Comparison of ENCODE assay signal across 15 mouse cellular contexts in the genomic region with DNA sequence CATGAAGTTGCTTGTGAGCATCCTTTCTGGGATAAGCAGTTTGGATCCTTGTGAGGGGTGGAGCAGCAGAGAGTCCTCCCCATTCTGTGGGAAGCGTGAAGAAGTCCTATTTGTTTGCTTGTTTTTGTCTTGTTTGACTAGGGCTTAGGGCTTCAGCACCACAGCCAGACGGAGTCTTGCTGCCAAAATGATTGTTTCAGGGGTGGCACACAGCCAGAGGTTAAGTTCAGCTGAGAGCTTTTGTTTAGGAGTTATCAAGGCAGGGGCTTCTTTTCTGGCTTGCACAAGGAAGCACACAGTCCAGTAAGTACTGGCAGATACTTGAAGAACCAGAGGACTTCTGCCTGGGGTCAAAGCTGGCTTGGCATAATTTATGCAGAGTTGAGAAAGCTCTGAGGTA. TPM values are rescaled to one million over a fixed set of nuclear protein-coding genes. Genes with fewer than 3 reads are reported as not detected.
DNase-seq lines count a peak whose midpoint lies in the region; ATAC-seq lines count a peak whose summit lies in the region.
"Had no signal": no experiment of that assay in that cellular context is flagged by ENCODE, and none has a peak within 500 bp of the region (broad histone marks: within the 10 kb centered on the region; RNA-seq: fewer than 3 reads in every experiment).

No protein-coding gene starts in this region.

- H3K27me3 ChIP-seq in kidney, embryonic 16.5 days (ENCODE audit: insufficient read depth, low read length): no peaks in the 10 kb centered on the region
- H3K27me3 ChIP-seq: hindbrain, embryonic 12.5 days; neural tube, embryonic 13.5 days had no signal

- H3K4me3 ChIP-seq in kidney, embryonic 16.5 days (ENCODE audit: low read length): no peak overlapping the region
- H3K4me3 ChIP-seq: hindbrain, embryonic 12.5 days; neural tube, embryonic 13.5 days had no signal

- H3K27ac ChIP-seq in kidney, embryonic 16.5 days (ENCODE audit: low read length): no peak overlapping the region
- H3K27ac ChIP-seq: hindbrain, embryonic 12.5 days; neural tube, embryonic 13.5 days had no signal

- H3K9ac ChIP-seq in kidney, embryonic 16.5 days (replicated peaks; ENCODE audit: low read length): no peak overlapping the region
- H3K9ac ChIP-seq: hindbrain, embryonic 12.5 days; neural tube, embryonic 13.5 days had no signal

- intact Hi-C loops in left cerebral cortex, postnatal 36 days (cut with DNase I): no loop called here

- no peaks in the 10 kb centered on the region for H3K9me3 ChIP-seq in kidney, embryonic 16.5 days (ENCODE audit: low read length)
- H3K9me3 ChIP-seq: hindbrain, embryonic 12.5 days; neural tube, embryonic 13.5 days had no signal

- H3K4me1 ChIP-seq in kidney, embryonic 16.5 days (ENCODE audit: insufficient read depth, low read length): no peaks in the 10 kb centered on the region
- H3K4me1 ChIP-seq: hindbrain, embryonic 12.5 days; neural tube, embryonic 13.5 days had no signal

- H3K36me3 ChIP-seq in kidney, embryonic 16.5 days (ENCODE audit: insufficient read depth, low read length): no peaks in the 10 kb centered on the region
- H3K36me3 ChIP-seq: hindbrain, embryonic 12.5 days; neural tube, embryonic 13.5 days had no signal

- peak; percentile 41 for DNase-seq in adrenal gland, postnatal 14 days
- DNase-seq in adrenal gland, postnatal 25 days: no peak
- DNase-seq in kidney, postnatal 10 days: peak; percentile 33
- peak; percentile 69 for DNase-seq in adipocyte (ENCODE audit: low spot score)
- DNase-seq in lung, postnatal 10 days: peak; percentile 50
- DNase-seq in right cerebral cortex, postnatal 25 days: no peak
- no peak for DNase-seq in left cerebral cortex, postnatal 36 days (ENCODE audit: low spot score in 2 of 2)
- DNase-seq: cerebellum, adult 11-12 months; retina, postnatal 1 day; spleen, adult 18-20 months had no signal

- H3K4me2 ChIP-seq in kidney, embryonic 16.5 days (replicated peaks; ENCODE audit: low read depth, low read length): no peak overlapping the region
- H3K4me2 ChIP-seq: hindbrain, embryonic 12.5 days; liver, embryonic 11.5 days; neural tube, embryonic 13.5 days had no signal

- ATAC-seq in kidney, embryonic 16.5 days (ENCODE audit: low FRiP score, low TSS enrichment): no peak
- ATAC-seq: forebrain, embryonic 14.5 days had no signal

- WGBS in kidney, embryonic 16.5 days: 62% methylated on average over 2 of the region's 2 CpGs

RNA-seq across cellular contexts. Expression of a gene that starts 10.2 kb away (rescaled TPM):
- 4.3 and 4.8 TPM in 2 replicates for total RNA-seq in adrenal gland, postnatal 14 days (2021)
- total RNA-seq in adrenal gland, postnatal 25 days (2021): 4.0 and 5.1 TPM in 2 replicates
- 3.3 and 4.2 TPM in 2 replicates for polyA plus RNA-seq in kidney, embryonic 16.5 days (2015; fragmentation: Nextera tagmentation; extraction: Ambion mirVana)
- 10 to 100 TPM; 29.1 to 30.3 TPM for total RNA-seq in left cerebral cortex, postnatal 36 days (2021)

Comparison
In these comparisons a context has a peak if more than half of its experiments do, and no peak if none do; other contexts are left out.
1. DNase-seq: peak in adrenal gland, postnatal 14 days (single experiment), kidney, postnatal 10 days (single experiment), adipocyte (single experiment) and lung, postnatal 10 days (single experiment); none in adrenal gland, postnatal 25 days (single experiment), right cerebral cortex, postnatal 25 days (single experiment) and left cerebral cortex, postnatal 36 days (0 of 2).